Mouse (Mus musculus): ENCODE measurements around the gene Ldhal6b. TPM values are rescaled to one million over a fixed set of nuclear protein-coding genes. Genes with fewer than 3 reads are reported as not detected.

Gene Ldhal6b
- polyA plus RNA-seq, 1 experiment: not detected

- H3K36me3 ChIP-seq (replicated peaks; ENCODE audit: low read length): peaks cover 73% of the 10 kb centered on the region
- no peaks in the 10 kb centered on the region for H3K9me3 ChIP-seq
- H3K27me3 ChIP-seq (replicated peaks): no peaks in the 10 kb centered on the region
- H3K4me3 ChIP-seq (replicated peaks): no peak overlapping the region
- no peak for TF ChIP-seq FLI1 (IDR thresholded peaks at IDR 0.05; ENCODE audit: low read length)
- H3K4me1 ChIP-seq: peaks cover 33% of the 10 kb centered on the region
These were observed 11.2 kb upstream of the Ldhal6b start for GRCm38 (mm10) chr17:5429772-5430133.

DNA sequence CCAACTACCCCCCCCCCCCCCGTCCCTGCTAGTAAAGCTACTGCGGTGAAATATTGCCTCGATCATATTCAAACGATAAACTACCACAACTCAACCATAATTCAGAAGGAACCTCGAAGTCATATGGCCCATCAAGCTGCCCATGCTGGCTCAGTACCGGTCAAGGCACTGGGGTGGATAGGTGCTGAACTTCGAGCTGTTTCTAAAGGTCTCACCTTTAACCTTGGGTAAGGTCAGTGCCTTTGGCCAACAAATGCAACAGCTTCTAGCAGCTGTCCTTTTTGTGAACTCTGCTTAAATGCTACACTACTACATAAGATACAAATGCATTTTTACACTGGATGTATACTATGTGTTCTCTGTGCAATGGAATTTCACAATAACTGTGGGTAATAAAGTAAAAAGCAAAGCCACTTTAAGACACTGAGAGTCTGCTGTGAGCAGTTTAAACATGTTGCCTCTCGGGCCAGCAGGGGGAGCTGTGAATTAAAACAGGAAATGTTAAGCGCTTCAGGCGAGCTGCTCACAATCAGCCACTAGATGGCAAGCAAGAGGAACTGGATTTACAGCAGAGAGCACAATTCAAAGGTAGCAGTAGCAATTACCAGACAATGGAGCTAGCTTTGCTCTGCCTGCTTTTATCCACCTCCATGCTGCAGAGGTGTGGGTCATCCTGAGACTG is 10.7 kb upstream of the Ldhal6b start:
- Histone ChIP-seq H3K4me1 (peaks cover 38% of the 10 kb centered on the region), H3K27me3 (replicated peaks) (no peaks in the 10 kb centered on the region), H3K9me3 (no peaks in the 10 kb centered on the region), H3K4me3 (replicated peaks) (no peak overlapping the region), H3K36me3 (replicated peaks; ENCODE audit: low read length) (peaks cover 70% of the 10 kb centered on the region)
- TF ChIP-seq FLI1 (IDR thresholded peaks at IDR 0.05; ENCODE audit: low read length): no peak
- no peak for TF ChIP-seq GATA1 (IDR thresholded peaks at IDR 0.05; ENCODE audit: borderline replicate concordance, low read length)

GRCm38 (mm10) chr17:5425204-5425603 is 6.6 kb upstream of the Ldhal6b start:
- Histone ChIP-seq H3K9me3 (no peaks in the 10 kb centered on the region), H3K36me3 (replicated peaks; ENCODE audit: low read length) (peaks cover 66% of the 10 kb centered on the region), H3K4me1 (peaks cover 74% of the 10 kb centered on the region), H3K4me3 (replicated peaks) (peak overlapping the region; percentile 47), H3K27me3 (replicated peaks) (no peaks in the 10 kb centered on the region)
- peak; percentile 12; the same call in 1 of the 3 replicates for TF ChIP-seq GATA1 (IDR thresholded peaks at IDR 0.05; ENCODE audit: borderline replicate concordance, low read length)
- no peak for TF ChIP-seq FLI1 (IDR thresholded peaks at IDR 0.05; ENCODE audit: low read length)

DNA sequence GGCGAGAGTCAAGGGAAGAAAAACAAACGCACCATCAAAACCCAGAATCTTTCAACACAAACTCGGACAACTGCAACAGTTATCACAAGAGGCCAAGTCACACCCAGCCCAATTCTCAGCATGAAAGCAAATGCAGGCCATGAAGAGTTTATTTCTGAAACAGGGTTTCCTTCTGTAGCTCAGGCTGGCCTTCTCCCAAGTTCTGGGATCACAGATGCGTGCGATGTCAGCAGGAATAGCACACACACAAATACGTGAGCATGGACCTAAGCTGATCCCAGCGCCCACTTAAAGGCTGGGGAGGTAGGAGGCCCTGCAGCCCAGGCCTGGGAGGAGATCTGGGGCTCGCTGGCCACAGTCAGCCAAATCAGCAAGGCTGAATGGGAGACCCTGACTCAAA is 5.6 kb upstream of the Ldhal6b start:
- H3K36me3 ChIP-seq (replicated peaks; ENCODE audit: low read length): peaks cover 68% of the 10 kb centered on the region
- H3K4me3 ChIP-seq (replicated peaks): no peak overlapping the region
- H3K9me3 ChIP-seq: no peaks in the 10 kb centered on the region
- no peaks in the 10 kb centered on the region for H3K27me3 ChIP-seq (replicated peaks)
- no peak for TF ChIP-seq FLI1 (IDR thresholded peaks at IDR 0.05; ENCODE audit: low read length)
- peaks cover 74% of the 10 kb centered on the region for H3K4me1 ChIP-seq

DNA sequence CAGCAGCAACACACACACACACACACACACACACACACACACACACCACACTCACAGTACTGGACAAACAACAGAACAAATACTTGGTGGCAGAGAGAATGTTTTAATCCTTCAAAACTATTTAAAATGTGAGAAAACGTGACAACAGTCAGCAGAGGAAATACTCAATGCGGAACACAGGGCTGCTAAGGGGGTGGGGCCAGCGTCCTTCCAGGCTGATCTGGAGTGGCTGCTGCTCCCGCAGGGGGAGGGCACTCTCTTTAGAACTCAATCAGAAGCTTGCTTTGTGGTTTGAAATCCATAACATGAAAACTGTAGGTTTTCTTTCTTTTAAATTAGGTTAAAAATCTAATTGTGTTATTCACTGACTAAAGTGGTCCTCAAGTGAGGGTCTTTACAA is 3.3 kb upstream of the Ldhal6b start:
- peaks cover 11% of the 10 kb centered on the region for H3K9me3 ChIP-seq
- peaks cover 80% of the 10 kb centered on the region for H3K4me1 ChIP-seq
- TF ChIP-seq GATA1 (IDR thresholded peaks at IDR 0.05; ENCODE audit: borderline replicate concordance, low read length): no peak
- TF ChIP-seq FLI1 (IDR thresholded peaks at IDR 0.05; ENCODE audit: low read length): no peak
- H3K36me3 ChIP-seq (replicated peaks; ENCODE audit: low read length): peaks cover 72% of the 10 kb centered on the region
- no peak overlapping the region for H3K4me3 ChIP-seq (replicated peaks)
- no peaks in the 10 kb centered on the region for H3K27me3 ChIP-seq (replicated peaks)

- no peaks in the 10 kb centered on the region for H3K27me3 ChIP-seq (replicated peaks)
- TF ChIP-seq FLI1 (IDR thresholded peaks at IDR 0.05; ENCODE audit: low read length): no peak
- no peak for TF ChIP-seq GATA1 (IDR thresholded peaks at IDR 0.05; ENCODE audit: borderline replicate concordance, low read length)
- no peak overlapping the region for H3K4me3 ChIP-seq (replicated peaks)
- H3K4me1 ChIP-seq: peaks cover 79% of the 10 kb centered on the region
- H3K36me3 ChIP-seq (replicated peaks; ENCODE audit: low read length): peaks cover 87% of the 10 kb centered on the region
- H3K9me3 ChIP-seq: peaks cover 11% of the 10 kb centered on the region
These were observed 1.4 kb upstream of the Ldhal6b start for GRCm38 (mm10) chr17:5419771-5420518.

DNA sequence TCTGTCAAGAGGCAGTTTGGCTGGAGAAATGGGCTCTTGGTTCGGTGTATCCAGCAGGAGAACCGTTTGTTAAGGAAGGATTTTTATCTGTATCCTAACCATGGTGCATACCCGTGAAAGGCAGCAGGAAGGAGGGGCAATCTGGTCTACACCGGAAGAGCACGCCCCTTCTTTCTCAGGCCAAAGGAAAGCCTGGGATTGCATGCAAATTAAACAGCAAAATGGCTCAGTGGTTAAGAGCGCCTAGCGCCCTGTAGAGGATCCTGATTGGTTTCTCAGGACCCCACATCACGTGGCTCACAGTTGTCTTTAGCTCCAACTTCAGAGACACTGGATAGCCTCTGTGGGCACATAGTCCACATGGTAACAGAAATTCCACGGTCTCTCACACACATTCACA is 489 bp upstream of the Ldhal6b start:
- Histone ChIP-seq H3K9me3 (peaks cover 11% of the 10 kb centered on the region), H3K36me3 (replicated peaks; ENCODE audit: low read length) (peaks cover 91% of the 10 kb centered on the region), H3K4me1 (peaks cover 79% of the 10 kb centered on the region), H3K27me3 (replicated peaks) (no peaks in the 10 kb centered on the region), H3K4me3 (replicated peaks) (no peak overlapping the region)
- TF ChIP-seq GATA1 (IDR thresholded peaks at IDR 0.05; ENCODE audit: borderline replicate concordance, low read length) (no peak), FLI1 (IDR thresholded peaks at IDR 0.05; ENCODE audit: low read length) (no peak)

DNA sequence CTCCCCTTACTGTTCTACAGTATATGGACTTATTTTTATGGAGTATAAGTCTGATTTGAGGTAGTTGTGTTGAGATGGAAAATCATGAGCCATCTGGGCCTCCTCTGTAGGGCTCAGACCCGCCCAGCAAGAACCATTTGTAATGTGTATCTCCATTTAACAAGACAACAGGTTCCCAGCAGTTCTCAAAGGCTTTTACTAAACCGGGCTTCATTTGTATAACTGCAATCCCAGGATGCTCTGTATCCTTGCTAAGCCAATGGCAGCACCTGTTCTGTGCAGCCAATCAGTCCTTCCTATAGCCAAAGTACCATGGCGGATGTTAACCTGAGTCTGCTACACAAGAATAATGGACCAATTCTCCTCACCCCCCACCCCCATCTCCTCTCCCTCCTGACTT is 2.0 kb downstream of the Ldhal6b start:
- no peak overlapping the region for H3K4me3 ChIP-seq (replicated peaks)
- H3K27me3 ChIP-seq (replicated peaks): no peaks in the 10 kb centered on the region
- H3K9me3 ChIP-seq: peaks cover 11% of the 10 kb centered on the region
- TF ChIP-seq FLI1 (IDR thresholded peaks at IDR 0.05; ENCODE audit: low read length) (no peak), GATA1 (IDR thresholded peaks at IDR 0.05; ENCODE audit: borderline replicate concordance, low read length) (no peak)
- H3K36me3 ChIP-seq (replicated peaks; ENCODE audit: low read length): peaks cover 93% of the 10 kb centered on the region
- H3K4me1 ChIP-seq: peaks cover 80% of the 10 kb centered on the region

DNA sequence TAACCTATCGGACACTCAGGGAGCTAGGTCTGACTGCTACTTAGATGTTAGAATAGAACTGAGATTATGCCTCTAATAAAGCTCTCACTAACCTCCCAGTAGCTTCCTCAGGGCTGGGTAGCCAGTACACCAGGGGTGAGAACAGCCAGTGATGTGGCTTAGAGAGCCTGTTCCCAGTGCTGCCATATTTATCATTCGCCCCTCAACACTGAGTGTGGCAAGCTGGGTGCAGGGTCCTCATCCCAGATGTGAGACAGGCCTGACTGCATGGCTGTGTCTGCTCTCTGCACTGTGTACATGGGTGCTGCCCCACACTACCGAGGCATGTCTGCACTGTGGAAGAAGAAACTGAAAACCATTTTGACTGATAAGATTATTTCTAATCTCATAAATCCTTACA is 4.5 kb downstream of the Ldhal6b start:
- H3K4me3 ChIP-seq (replicated peaks): peak overlapping the region; percentile 11
- H3K36me3 ChIP-seq (replicated peaks; ENCODE audit: low read length): peaks cover 97% of the 10 kb centered on the region
- no peaks in the 10 kb centered on the region for H3K27me3 ChIP-seq (replicated peaks)
- peaks cover 86% of the 10 kb centered on the region for H3K4me1 ChIP-seq
- TF ChIP-seq GATA1 (IDR thresholded peaks at IDR 0.05; ENCODE audit: borderline replicate concordance, low read length) (no peak), FLI1 (IDR thresholded peaks at IDR 0.05; ENCODE audit: low read length) (no peak)
- H3K9me3 ChIP-seq: peaks cover 11% of the 10 kb centered on the region

- no peak for TF ChIP-seq GATA1 (IDR thresholded peaks at IDR 0.05; ENCODE audit: borderline replicate concordance, low read length)
- TF ChIP-seq FLI1 (IDR thresholded peaks at IDR 0.05; ENCODE audit: low read length): no peak
- Histone ChIP-seq H3K9me3 (peaks cover 7% of the 10 kb centered on the region), H3K4me3 (replicated peaks) (no peak overlapping the region), H3K36me3 (replicated peaks; ENCODE audit: low read length) (peaks cover 97% of the 10 kb centered on the region), H3K27me3 (replicated peaks) (no peaks in the 10 kb centered on the region), H3K4me1 (peaks cover 87% of the 10 kb centered on the region)
These were observed 5.2 kb downstream of the Ldhal6b start for GRCm38 (mm10) chr17:5413350-5413749.

Measured in megakaryocyte, embryonic 14.5 days (primary cell).